Mouse (Mus musculus) C2C12 (cell line): ENCODE measurements around the gene Chrng. TPM values are rescaled to one million over a fixed set of nuclear protein-coding genes. Genes with fewer than 3 reads are reported as not detected.

Experiments
- H3K27me3 ChIP-seq: one replicate; pipeline ENCODE4 v1.6.1; 2011; ENCODE audit not compliant: control insufficient read depth, insufficient read depth, insufficient read length
- H3K36me3 ChIP-seq: one replicate; pipeline ENCODE4 v1.6.1; 2011; ENCODE audit not compliant: control insufficient read depth, insufficient read depth
- H3K4me3 ChIP-seq: one replicate; pipeline ENCODE4 v1.5.1; 2011; ENCODE audit warnings: mild to moderate bottlenecking, control low read depth; ENCODE audit not compliant: poor library complexity, insufficient read depth, severe bottlenecking
- H3K79me2 ChIP-seq: one replicate; pipeline ENCODE4 v1.6.1; 2011; ENCODE audit not compliant: control insufficient read depth, insufficient read depth
- H3K79me3 ChIP-seq: one replicate; pipeline ENCODE4 v1.6.1; 2011; ENCODE audit warnings: low read depth, control low read depth
- H3ac ChIP-seq: one replicate; pipeline ENCODE3; 2011; ENCODE audit warnings: low read depth; ENCODE audit not compliant: control insufficient read depth, insufficient read length
- CEBPB ChIP-seq: IDR thresholded peaks from one replicate; pipeline ENCODE4 v1.6.1; 2011; ENCODE audit warnings: low read depth, mild to moderate bottlenecking, control low read depth, moderate library complexity
- CTCF ChIP-seq: IDR thresholded peaks from one replicate; pipeline ENCODE4 v1.5.1; 2011; ENCODE audit not compliant: control insufficient read depth, insufficient read depth, insufficient read length
- FOSL1 ChIP-seq: IDR thresholded peaks from one replicate; pipeline ENCODE4 v1.8.0; 2011; ENCODE audit warnings: mild to moderate bottlenecking, low read length; ENCODE audit not compliant: poor library complexity, insufficient read depth, severe bottlenecking
- MAX ChIP-seq: IDR thresholded peaks from one replicate; pipeline ENCODE4 v1.6.1; 2011; ENCODE audit warnings: mild to moderate bottlenecking, control low read depth
- MYOD1 ChIP-seq: IDR thresholded peaks from one replicate; pipeline ENCODE4 v1.6.1; 2011; ENCODE audit warnings: low read depth; ENCODE audit not compliant: control insufficient read depth, insufficient read length
- MYOG ChIP-seq: IDR thresholded peaks from one replicate; pipeline ENCODE4 v1.6.1; 2011; ENCODE audit not compliant: control insufficient read depth, insufficient read length; ENCODE audit errors: extremely low read depth
- USF1 ChIP-seq: IDR thresholded peaks from one replicate; pipeline ENCODE4 v1.6.1; 2011; ENCODE audit warnings: low read depth, mild to moderate bottlenecking, control low read depth, moderate library complexity
- polyA plus RNA-seq: library from polyadenylated mRNA; unstranded; fragments of >200 nt; fragmentation: generic; extraction: Trizol; gene quantifications from one replicate; pipeline ENCODE4 v1.2.1, GENCODE M21; 2012; ENCODE audit warnings: missing spikeins

Gene Chrng
- polyA plus RNA-seq, 1 experiment: 3.5 TPM

GRCm38 (mm10) chr1:87255173-87255572, 50.7 kb downstream of the Chrng start:
- TF ChIP-seq MYOD1 (no peak), CTCF (no peak), CEBPB (peak; percentile 31), MAX (no peak), MYOG (no peak), USF1 (no peak), FOSL1 (peak; percentile 54)
- H3K36me3 ChIP-seq: no peaks in the 10 kb centered on the region
- no peaks in the 10 kb centered on the region for H3K27me3 ChIP-seq
- H3K4me3 ChIP-seq: no peak overlapping the region
- H3ac ChIP-seq: no peak overlapping the region
- H3K79me2 ChIP-seq: no peaks in the 10 kb centered on the region
- no peaks in the 10 kb centered on the region for H3K79me3 ChIP-seq

GRCm38 (mm10) chr1:87257691-87258090, 53.2 kb downstream of the Chrng start:
- H3K79me3 ChIP-seq: no peaks in the 10 kb centered on the region
- H3K4me3 ChIP-seq: no peak overlapping the region
- H3K36me3 ChIP-seq: no peaks in the 10 kb centered on the region
- TF ChIP-seq USF1 (no peak), MYOG (no peak)
- no peaks in the 10 kb centered on the region for H3K27me3 ChIP-seq
- no peaks in the 10 kb centered on the region for H3K79me2 ChIP-seq
- no peak overlapping the region for H3ac ChIP-seq

GRCm38 (mm10) chr1:87258484-87258883, 54.0 kb downstream of the Chrng start:
- no peaks in the 10 kb centered on the region for H3K79me3 ChIP-seq
- no peak overlapping the region for H3ac ChIP-seq
- TF ChIP-seq USF1 (no peak), MAX (no peak), MYOG (no peak), CTCF (no peak), MYOD1 (no peak), CEBPB (no peak), FOSL1 (no peak)
- H3K36me3 ChIP-seq: no peaks in the 10 kb centered on the region
- no peak overlapping the region for H3K4me3 ChIP-seq
- H3K27me3 ChIP-seq: no peaks in the 10 kb centered on the region
- H3K79me2 ChIP-seq: no peaks in the 10 kb centered on the region

- peaks cover 3% of the 10 kb centered on the region for H3K27me3 ChIP-seq
- no peaks in the 10 kb centered on the region for H3K79me2 ChIP-seq
- TF ChIP-seq MYOG (no peak), CTCF (no peak), MYOD1 (no peak), USF1 (no peak), MAX (no peak), CEBPB (no peak), FOSL1 (no peak)
- no peak overlapping the region for H3K4me3 ChIP-seq
- no peak overlapping the region for H3ac ChIP-seq
- H3K79me3 ChIP-seq: no peaks in the 10 kb centered on the region
- H3K36me3 ChIP-seq: no peaks in the 10 kb centered on the region
Observed at GRCm38 (mm10) chr1:87259316-87259715, 54.9 kb downstream of the Chrng start.

Other genes starting within 250 kb of the Chrng start
- gene Alppl2, start 114.7 kb upstream of the Chrng start, polyA plus RNA-seq: not detected
- gene Alpi, start 103.1 kb upstream of the Chrng start, polyA plus RNA-seq: not detected
- gene Akp3, start 79.7 kb upstream of the Chrng start, polyA plus RNA-seq: not detected
- 0.07 TPM for gene Ecel1, start 48.1 kb upstream of the Chrng start, polyA plus RNA-seq
- 0.07 TPM for gene Prss56, start 21.3 kb upstream of the Chrng start, polyA plus RNA-seq
- gene Chrnd, start 14.1 kb upstream of the Chrng start, polyA plus RNA-seq: 7.4 TPM
- 159 TPM for gene Eif4e2, start 9.3 kb downstream of the Chrng start, polyA plus RNA-seq
- 0.25 TPM for gene Efhd1, start 59.7 kb downstream of the Chrng start, polyA plus RNA-seq
- 14.4 TPM for gene Gigyf2, start 122.3 kb downstream of the Chrng start, polyA plus RNA-seq
- gene Kcnj13, start 190.1 kb downstream of the Chrng start, polyA plus RNA-seq: 0.13 TPM